Mouse (Mus musculus) liver, adult 2 months (tissue): ENCODE results near the gene Hnf1a.

Experiments used
- CTCF ChIP-seq: fragments of 200-500 bp; IDR thresholded peaks from 2 replicates; pipeline ENCODE4 v1.5.1; 2011; ENCODE audit warnings: low read depth, low read length, control low read depth
- POLR2A ChIP-seq: fragments of 200-500 bp; IDR thresholded peaks from 2 replicates; pipeline ENCODE4 v1.6.1; 2011; ENCODE audit warnings: low read length, control low read depth; ENCODE audit not compliant: insufficient read depth; ENCODE audit errors: extremely low read depth

GRCm38 (mm10) chr5:114942766-114943130 lies 28.1 kb downstream of the Hnf1a start:
- no peak for TF ChIP-seq POLR2A
- TF ChIP-seq CTCF: no peak
